Mouse (Mus musculus) adrenal gland, adult (tissue): ENCODE results near the gene Palld.

ENCODE experiments used
- DNase-seq, 2 experiments: peaks; one replicate each; pipeline ENCODE4 v3.0.0; 2022 to 2023; ENCODE audit warnings: low spot score in 1 of 2; ENCODE audit not compliant: inconsistent age in 2 of 2

Gene Palld

DNA sequence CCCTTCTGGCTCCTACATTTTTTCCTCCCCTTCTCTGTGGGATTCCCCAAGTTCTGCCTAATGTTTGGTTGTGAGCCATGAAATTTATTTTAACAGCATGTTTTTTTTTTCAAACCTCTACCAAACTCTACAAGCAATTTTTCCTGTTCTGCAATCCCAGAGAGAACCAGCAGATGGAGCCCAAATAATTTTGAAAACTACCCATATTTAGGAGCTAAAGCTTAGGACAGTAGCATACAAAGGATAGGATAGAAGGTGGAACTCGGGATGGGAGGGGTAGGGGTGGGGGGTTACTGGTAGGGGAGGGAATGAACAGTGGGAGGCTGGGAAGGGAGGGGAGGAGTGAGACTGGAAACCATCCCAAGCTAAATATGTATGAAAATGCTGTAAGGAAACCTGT is 380.4 kb downstream of the Palld start:
- peak in 1 of 2 experiments; percentile 75 for DNase-seq

DNA sequence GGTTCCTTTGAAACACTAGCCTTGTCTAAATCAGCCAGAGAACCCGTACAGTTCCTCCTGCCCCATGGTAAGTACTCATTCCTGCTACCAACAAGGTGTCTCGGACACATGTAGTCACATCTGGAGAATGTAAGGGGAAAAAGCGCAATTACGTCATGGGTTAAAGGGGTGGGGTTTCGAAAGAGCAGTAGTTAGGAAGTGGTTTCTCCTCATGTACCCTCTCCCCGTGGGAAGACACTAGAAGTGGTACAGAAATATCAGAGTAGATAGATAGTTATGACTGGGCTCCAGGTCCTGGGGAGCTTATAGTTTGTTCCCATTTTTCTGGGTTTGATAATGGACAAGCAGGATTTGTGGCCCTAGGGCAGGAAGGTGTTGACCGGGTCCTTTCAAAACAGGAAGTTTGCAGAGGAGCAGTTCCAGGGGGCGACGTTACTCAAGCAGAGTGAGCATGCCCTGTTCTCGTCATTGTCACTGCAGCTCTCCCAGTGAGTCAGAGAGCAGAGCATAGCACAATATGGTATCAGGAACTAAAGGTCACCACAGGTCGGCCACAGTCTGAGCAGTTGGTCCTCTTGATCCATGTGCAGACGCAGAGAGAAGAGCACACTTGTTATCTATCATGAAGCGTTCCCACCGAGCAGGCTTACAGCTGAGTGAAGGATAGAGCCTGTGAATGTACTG is 384.8 kb downstream of the Palld start:
- peak in 1 of 2 experiments; percentile 48 for DNase-seq

DNA sequence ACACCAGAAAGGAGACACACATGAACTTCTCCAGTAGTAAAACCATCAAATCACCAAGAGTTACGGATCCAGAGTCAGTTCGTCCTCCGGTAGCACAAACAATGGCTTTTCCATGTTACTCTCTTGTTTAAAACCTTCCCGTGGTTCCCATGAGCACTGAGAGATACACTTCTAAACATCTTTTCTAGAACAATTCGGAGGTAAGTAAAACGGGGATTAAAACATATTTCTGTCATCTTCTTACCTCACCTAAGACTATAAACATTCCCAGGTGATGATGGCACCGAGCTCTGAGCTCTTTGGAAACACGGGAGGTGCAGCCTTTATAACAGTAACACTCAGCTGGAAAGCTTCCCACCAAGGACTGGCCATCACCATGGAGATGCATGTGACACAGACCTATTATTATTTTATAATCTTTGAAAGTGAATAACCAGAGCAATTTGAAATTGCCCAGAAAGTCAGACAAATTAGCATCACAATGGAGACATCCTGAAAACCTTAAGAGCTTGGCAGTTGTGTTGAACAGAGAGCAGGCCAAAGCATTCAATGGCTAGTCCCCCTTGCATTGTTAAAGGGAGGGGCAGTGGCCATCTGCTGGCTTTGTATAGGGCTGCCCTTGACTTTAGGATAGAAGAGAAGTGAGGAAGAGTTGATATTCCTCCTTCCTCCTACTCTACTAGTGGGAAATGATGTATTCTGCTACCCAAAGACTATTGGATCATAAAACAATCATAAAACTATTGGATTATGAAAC is 385.6 kb downstream of the Palld start:
- no peak for DNase-seq

DNA sequence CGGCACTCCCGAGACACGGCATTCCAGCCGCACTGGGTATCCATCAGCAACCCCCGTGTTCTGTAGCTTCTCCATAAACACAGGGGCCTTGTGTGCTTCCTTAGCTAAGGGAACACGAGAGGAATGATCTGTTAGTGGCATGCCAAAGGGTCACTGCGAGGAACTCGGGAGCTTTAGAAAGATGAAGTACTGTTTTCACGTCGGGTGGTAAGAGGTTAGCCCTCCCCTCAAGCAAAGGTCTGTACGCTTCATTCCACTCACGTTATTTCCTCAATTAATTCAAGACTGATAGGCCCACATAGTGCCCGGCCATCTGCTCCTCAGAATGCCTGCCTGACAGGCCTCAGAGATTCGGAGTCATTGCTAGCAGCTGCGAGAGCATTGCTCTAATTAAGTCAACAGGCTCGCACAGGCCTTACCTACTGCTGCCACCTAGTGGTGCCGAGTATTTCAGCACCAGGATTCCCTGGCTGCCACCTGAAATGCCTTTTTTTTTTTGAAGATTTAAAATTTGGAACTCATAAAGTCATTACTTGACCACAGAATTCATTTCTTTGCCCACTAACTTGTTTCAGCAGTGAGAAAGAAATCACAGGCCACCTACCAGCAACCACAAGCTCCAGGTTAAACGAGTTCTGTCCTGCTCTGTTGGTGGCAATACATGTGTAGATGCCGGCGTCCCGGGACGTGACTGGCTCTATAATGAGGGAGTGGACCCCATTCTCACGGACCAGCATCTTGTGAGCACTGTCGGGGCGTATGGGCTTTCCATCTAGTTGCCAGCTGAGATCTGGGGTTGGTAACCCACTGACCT is 386.4 kb downstream of the Palld start:
- DNase-seq, result peak; percentile 66 to 90

DNA sequence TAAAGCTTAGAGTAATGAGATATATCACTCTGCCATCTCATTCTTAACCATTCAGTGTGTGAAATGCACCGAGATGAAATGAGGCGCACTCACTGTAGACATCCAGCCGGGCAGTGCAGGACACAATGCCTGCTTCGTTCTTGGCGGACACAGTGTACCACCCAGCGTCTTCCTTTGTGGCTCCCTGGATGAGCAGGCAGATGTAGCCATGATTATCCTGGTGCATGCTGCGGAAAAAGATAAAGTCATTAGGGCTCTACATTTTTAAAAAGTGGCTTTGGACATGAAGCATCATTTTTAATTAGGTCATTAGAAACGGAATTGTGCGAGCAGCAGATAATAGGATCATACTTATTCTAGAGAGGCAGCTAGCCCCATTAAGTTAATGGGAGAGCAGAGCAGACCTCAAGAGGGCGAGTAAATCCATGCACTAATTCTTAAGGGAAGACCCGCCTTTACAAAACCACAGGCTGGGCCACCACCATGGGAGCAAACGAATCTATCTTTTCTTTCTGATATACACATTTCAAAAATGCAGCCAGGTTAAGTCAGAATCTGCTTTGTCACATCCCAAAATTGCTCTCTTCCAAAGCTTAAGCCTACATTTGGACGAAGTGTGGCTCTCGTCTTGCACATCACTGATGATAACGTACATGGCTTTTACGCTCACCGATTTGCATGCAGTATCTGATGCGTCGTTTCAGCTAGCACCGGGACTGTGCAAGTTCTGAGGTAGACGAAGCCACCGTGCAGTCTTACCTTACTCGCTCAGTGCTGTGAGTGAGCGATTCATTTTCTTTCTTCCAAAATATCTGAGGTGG is 387.2 kb downstream of the Palld start:
- no peak for DNase-seq

DNA sequence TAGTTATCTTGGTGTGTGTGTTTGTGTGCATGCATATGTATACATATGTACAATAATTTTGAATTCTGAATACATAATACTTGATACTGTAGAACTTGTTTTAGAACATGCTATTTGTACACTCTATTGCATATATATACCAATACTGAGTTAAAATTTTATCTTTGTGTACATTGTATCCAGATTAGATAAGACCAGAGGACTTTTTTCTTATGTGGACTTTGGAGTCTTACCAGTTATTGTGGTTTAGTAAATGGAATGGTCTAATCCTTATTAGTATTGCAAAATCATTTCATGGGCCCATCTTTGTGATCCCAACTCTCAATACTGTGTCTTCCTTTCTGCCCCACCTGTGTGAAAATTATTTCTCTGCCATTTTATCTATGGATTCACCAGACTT is 400.2 kb downstream of the Palld start:
- DNase-seq, result no peak

DNA sequence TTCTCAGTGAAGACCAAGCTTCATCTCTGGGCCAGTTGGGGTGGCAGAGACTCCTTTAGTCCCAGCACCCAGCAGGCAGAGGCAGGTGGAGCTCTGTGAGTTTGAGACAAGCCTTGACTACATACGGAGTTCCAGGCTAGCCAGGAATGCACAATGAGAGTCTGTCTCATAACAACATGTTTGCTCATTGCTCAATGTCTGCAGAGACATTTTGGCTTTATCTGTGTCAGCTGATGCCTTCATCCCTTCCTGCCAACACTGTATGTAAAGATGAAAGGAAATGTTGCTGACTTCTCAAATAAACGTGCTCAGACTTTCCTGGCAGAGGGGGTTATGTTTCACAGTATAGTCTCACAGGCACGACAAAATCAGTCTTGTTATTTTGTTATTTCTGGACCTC is 401.6 kb downstream of the Palld start:
- DNase-seq, result no peak

DNA sequence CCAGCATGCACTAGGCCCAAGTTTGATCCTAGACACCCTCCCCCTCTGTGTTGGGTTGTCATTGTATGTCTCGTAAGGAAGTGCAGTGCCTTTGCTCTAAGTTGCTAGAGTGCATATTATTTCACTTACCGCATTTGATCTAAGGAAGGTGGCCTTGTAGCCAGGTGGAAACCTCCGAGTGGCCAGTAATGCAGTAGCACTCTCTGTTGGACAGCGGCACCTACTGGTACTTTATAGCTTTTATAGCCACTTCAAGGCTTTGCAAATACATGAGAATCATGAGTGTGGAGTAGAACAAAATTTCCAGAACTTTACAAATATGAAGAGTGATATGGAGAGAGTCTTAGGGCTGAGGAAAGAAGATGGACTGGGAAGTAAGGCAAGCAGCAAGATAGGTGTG is 403.5 kb downstream of the Palld start:
- peak in 1 of 2 experiments; percentile 52 for DNase-seq

DNA sequence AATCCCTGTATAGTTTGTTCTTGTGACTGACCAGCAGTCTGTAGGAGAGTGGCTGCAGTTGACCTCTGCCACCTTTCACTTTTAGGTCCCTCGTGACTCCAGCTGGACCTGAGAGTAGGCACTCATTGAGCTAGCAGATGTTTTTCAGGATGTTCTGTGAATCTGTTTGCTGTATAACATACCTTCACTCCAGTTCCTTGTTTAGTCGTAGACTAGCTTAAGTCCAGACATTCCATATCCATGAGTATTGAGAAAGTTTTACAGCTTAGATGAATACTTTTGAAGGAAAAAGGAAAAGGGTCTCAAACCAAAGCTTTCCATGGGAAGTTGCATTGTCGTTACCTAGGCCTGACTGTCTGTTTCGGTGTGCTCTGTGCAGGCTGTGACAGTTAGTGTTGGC is 405.4 kb downstream of the Palld start:
- DNase-seq, result no peak

DNA sequence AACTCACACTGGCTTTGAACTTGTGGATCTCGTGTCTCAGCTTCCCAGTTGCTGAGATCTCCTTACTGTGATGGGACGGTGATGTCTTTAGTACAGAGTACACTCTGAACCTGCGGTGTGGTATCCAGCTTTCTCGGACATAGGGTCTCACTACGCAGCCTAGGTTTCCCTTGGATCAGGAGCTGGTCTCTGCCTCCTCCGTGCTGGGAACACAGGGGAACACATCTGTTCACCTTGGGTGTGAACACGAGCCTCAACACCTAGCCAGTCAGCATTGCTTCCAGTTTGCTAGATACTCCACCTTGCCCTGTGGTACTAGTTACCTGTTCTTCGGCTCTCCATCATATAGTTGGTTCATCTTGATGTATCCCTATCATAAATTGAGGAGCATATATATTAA is 413.9 kb downstream of the Palld start:
- peak in 1 of 2 experiments; percentile 28 for DNase-seq

DNA sequence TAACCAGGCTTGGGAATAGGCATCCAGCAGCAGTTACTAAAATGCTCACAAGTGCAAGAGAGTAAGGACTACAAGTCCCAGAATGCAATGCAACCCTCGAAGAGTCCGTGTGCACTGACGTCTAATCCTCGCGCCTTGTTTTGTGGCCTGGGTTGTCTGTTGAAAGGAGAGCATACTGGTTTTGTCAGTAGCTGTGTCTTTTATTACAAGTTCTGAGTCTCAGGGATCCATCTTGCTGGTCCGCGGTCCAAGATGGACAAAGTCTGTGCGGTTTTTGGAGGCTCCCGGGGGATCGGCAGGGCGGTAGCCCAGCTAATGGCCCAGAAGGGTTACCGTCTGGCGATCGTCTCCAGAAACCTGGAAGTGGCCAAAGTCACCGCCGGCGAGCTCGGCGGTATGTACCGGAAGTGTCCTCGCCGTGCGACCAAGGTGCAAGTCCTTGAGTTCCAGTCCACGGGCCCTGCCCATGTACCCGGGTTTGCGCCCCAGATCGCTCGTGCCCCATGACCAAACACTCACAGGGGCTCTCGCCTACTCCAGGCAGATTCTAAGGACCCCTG is 414.8 kb downstream of the Palld start, which contains the start of gene Cbr4:
TSS of gene Cbr4 (plus strand) at position 138 of the 560 bp plus-strand sequence.
- DNase-seq, result peak; percentile 88 to 97

DNA sequence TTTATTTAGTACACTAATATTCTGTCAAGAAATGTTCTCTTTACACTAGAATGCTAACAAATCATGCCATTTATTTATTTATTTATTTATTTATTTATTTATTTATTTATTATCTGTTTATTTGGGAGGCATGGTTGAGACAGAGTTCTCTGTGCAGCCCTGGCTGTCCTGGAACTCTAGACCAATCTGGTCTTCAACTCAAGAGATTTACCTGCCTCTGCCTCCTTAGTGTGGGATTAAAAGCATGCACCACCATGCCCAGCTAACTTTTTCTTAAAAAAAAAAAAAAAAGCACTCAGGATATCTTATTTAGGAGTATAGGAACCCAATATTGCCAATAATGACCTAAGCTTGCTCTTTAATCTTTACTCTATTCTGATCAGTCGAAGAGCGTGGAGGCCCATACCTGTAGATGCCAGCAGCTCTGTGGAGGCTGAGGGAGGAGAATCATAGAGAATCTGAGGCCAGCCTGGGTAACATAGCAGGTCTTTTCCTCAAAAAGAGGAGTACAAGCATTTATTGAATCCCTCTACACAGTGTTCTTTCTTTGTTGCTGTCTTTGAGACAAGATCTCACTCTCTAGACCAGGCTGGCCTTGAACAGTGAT is 415.5 kb downstream of the Palld start:
- no peak for DNase-seq

DNA sequence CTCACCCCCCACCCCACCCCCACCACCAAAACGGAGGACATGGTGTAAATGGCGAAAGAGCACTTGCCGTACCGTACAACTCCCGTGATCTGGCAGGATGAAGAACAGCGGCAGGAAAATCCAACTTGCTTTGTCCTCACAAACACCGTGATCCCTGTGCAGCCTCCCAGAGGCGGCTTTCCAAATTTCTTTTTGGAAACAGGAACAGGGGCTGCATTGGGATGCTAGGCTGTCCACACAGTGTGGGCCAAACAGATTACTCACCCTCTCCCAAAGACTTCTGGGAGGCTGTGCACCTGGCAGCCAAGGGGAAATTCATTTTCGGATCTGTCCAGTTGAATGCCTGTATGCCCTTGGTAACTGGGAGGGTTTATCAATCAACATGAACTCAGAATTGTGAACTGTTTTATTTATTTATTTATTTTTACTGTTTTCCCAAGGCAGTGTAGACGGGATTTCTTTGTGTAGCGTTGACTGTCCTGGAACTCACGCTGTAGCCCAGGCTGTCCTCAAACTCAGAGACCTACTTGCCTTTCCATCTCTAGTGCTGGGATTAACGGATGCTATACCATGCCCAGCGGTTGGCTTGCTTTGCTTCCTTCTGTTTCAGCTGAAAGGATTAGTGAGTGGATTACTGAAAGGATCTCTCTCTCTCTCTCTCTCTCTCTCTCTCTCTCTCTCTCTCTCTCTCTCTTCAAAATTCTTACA is 422.1 kb downstream of the Palld start:
- no peak for DNase-seq

DNA sequence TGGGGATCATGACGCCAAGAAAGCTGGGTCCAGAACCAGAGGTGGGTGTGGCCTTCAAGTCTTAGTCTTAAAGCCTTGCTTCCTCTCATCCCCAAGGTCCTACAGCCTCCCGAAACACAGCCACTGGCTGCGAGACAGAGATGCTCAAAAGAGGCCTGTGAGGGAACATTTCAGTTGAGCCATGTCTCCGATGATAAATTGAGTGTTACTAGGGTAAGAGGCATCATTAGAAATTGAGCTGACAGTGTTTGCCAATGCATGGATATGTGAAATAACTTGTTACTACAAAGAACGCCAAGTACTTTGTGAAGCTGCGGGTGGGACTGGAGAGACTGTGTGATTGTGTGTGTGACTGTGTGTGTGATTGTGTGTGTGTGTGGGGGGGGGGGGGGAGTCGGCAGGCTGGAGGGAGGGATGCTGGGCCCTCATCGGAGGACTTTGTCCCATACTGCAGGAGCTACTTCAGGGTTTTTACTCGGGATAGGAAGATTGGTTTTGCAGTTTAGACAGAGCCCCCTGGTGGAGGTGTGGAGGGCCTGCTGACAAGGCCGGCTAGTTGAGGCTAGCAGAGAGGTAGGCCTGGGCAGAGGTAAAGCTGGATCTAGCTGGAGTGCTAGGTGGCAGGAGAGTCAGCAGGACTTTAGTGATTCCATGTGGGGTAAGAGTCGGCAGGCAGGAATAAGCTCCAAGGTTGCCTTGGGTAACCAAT is 422.8 kb downstream of the Palld start:
- DNase-seq, result peak; percentile 50 to 74

DNA sequence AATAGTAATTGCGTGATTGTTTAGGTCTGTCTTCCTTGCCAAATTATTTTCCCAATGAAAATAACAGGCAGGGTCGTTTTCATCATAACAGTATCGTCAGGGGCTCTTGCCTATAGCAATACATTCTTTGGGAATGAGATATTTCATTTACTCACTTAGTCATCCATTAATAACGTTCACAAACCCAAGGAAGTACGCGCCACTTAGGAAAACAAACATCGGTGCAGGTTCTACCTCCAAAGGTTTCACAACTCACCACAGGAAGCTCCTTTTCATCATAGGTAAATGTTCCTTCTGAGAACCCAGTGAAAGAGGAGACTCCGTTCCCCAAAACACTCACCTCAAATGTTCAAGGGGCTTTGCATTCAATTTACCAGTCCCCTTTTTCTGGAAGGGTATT is 423.7 kb downstream of the Palld start:
- DNase-seq, result no peak

DNA sequence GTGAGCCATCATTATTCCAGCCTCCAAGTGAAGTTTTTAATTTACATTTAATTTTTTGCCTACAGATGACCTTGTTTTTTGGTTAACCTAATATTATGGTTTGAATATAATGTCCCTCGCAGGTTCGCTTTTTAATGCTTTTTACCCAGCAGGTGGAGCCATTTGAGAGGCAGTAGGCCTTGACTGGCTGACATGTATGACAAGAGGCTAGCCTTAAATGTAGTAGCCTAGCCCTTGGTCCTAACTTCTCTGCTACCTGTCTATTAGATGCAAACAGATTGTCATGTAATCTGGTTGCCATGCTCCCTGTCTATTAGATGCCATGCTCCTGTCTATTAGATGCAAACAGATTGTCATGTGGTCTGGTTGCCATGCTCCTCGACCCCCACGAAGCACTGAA is 424.3 kb downstream of the Palld start:
- no peak for DNase-seq

DNA sequence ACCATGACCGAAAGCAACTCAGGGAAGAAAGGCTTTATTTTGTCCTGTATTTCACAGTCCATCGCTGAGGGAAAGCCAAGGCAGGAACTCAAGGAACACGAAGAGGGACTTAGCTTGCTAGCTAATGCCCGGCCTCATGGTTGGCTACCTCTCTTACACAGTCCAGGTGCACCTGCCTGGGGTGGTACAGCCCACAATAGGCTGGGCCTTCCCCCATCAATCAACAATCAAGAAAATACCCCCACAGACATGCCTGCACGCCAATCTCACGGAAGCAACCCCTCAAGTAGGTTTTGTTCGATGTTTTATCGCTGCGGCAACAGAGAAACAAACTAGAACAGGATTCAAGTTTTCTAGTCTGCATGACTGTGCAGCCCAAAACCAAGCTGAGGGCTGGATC is 426.3 kb downstream of the Palld start:
- no peak for DNase-seq

DNA sequence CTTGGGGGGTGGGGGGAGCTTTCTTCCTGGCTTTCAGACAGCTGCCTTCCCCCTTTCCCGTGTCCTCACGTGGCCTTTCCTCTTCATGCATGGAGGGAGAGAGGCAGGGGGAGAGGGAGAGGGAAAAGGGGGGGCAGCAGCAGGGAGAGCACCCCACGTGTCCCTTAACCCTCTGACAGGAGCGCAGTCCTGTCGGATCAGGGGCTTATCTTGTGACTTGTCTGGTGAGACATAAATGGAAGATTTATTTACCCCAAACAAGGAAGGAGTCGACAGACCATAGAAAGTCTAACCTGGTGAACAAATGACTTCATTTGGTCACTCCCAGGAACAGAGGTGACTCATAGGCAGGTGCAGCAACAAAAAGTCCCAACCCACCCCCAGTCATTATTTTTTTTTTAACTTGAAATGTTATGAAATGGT is 427.2 kb downstream of the Palld start:
- DNase-seq, result no peak

DNA sequence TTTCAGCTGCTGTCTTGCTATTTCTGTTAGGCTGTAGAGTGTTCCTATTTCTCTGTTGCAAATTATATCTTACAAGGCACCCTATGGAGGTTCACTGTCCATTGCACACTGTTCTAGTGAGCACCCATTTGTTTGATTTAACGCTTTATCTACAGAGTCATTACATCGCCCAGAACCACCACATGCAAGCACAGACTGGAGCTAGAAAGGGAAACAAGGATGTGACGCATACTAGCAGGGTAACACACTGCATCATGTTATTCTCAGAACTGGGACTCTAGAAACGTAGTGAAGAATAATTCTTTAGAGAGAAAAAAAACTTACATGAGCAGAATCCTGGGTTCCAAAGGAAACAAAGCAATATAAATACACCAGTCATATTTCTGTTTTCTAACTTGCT is 432.3 kb downstream of the Palld start:
- DNase-seq, result no peak
